Mouse (Mus musculus) left cerebral cortex, postnatal 4 days (tissue): ENCODE measurements around the gene Nrbf2. TPM values are rescaled to one million over a fixed set of nuclear protein-coding genes. Genes with fewer than 3 reads are reported as not detected.

Experiments
- DNase-seq: peaks from one replicate; pipeline ENCODE4 v3.0.0-alpha.2; 2022
- intact Hi-C: fragments of 180-260 bp; cut with DNase I; formaldehyde crosslinking; loops from one replicate; pipeline ENCODE4 v1.15.1; 2025
- total RNA-seq, 2 experiments: library from RNA; stranded (reverse); gene quantifications; 2 replicates each; pipeline ENCODE4 v1.2.3; 2021

Nrbf2 gene
- total RNA-seq, 2 experiments from 2014 or later = 14.4 to 16.1 TPM

- no peak for DNase-seq
- intact Hi-C loops = no loop called here
Observed at GRCm38 (mm10) chr10:67296482-67297152, 11.5 kb upstream of the Nrbf2 start.

- intact Hi-C loops = no loop called here
- no peak for DNase-seq
Observed at GRCm38 (mm10) chr10:67295938-67296466, 10.9 kb upstream of the Nrbf2 start.

GRCm38 (mm10) chr10:67295331-67295730 lies 10.2 kb upstream of the Nrbf2 start:
- intact Hi-C loops = no loop called here
- DNase-seq = no peak

GRCm38 (mm10) chr10:67291087-67291486 lies 6.0 kb upstream of the Nrbf2 start:
- DNase-seq = no peak
- intact Hi-C loops = no loop called here

- intact Hi-C loops = no loop called here
- no peak for DNase-seq
Observed at GRCm38 (mm10) chr10:67290622-67291021, 5.5 kb upstream of the Nrbf2 start.

GRCm38 (mm10) chr10:67287877-67288276 lies 2.8 kb upstream of the Nrbf2 start:
- intact Hi-C loops = no loop called here
- peak; percentile 80 for DNase-seq

- DNase-seq = peak; percentile 33
- intact Hi-C loops = no loop called here
Observed at GRCm38 (mm10) chr10:67284761-67285175, 337 bp downstream of the Nrbf2 start.

- intact Hi-C loops = no loop called here
Observed at GRCm38 (mm10) chr10:67284311-67284710, 794 bp downstream of the Nrbf2 start.

GRCm38 (mm10) chr10:67283516-67283915 lies 1.6 kb downstream of the Nrbf2 start:
- intact Hi-C loops = no loop called here
- no peak for DNase-seq

More at GRCm38 (mm10) chr10:67284311-67284710, 794 bp downstream of the Nrbf2 start:
- DNase-seq = peak; percentile 14

GRCm38 (mm10) chr10:67282531-67282930 lies 2.6 kb downstream of the Nrbf2 start:
- intact Hi-C loops = no loop called here
- no peak for DNase-seq

GRCm38 (mm10) chr10:67281852-67282251 lies 3.3 kb downstream of the Nrbf2 start:
- no peak for DNase-seq
- intact Hi-C loops = no loop called here

GRCm38 (mm10) chr10:67275916-67276315 lies 9.2 kb downstream of the Nrbf2 start:
- DNase-seq = no peak
- intact Hi-C loops = no loop called here

GRCm38 (mm10) chr10:67264852-67265251 lies 20.3 kb downstream of the Nrbf2 start:
- peak; percentile 56 for DNase-seq
- intact Hi-C loops = no loop called here

GRCm38 (mm10) chr10:67253115-67253514 lies 32.0 kb downstream of the Nrbf2 start:
- no peak for DNase-seq
- intact Hi-C loops = no loop called here

- DNase-seq = no peak
- intact Hi-C loops = no loop called here
Observed at GRCm38 (mm10) chr10:67252353-67252752, 32.8 kb downstream of the Nrbf2 start.

- intact Hi-C loops = no loop called here
- no peak for DNase-seq
Observed at GRCm38 (mm10) chr10:67250846-67251245, 34.3 kb downstream of the Nrbf2 start.

- DNase-seq = no peak
- intact Hi-C loops = no loop called here
Observed at GRCm38 (mm10) chr10:67249486-67249885, 35.6 kb downstream of the Nrbf2 start.

GRCm38 (mm10) chr10:67247145-67247544 lies 38.0 kb downstream of the Nrbf2 start:
- intact Hi-C loops = no loop called here
- peak; percentile 59 for DNase-seq

- no peak for DNase-seq
- intact Hi-C loops = no loop called here
Observed at GRCm38 (mm10) chr10:67230439-67230838, 54.7 kb downstream of the Nrbf2 start.

GRCm38 (mm10) chr10:67226543-67226942 lies 58.6 kb downstream of the Nrbf2 start:
- DNase-seq = no peak
- intact Hi-C loops = no loop called here

GRCm38 (mm10) chr10:67226109-67226508 lies 59.0 kb downstream of the Nrbf2 start:
- intact Hi-C loops = no loop called here
- DNase-seq = peak; percentile 42

GRCm38 (mm10) chr10:67225528-67225927 lies 59.6 kb downstream of the Nrbf2 start:
- no peak for DNase-seq
- intact Hi-C loops = no loop called here

GRCm38 (mm10) chr10:67223942-67224341 lies 61.2 kb downstream of the Nrbf2 start:
- no peak for DNase-seq
- intact Hi-C loops = no loop called here
